9 mouse cellular contexts compared by ENCODE assay signal in genomic region chr16:63872313-63872712, GRCm38 (mm10). TPM values are rescaled to one million over a fixed set of nuclear protein-coding genes. Genes with fewer than 3 reads are reported as not detected.
DNase-seq lines count a peak whose midpoint lies in the region; ATAC-seq and TF ChIP-seq lines count a peak whose summit lies in the region.
"Had no signal": no experiment of that assay in that cellular context is flagged by ENCODE, and none has a peak within 500 bp of the region (broad histone marks: within the 10 kb centered on the region; RNA-seq: fewer than 3 reads in every experiment).

No protein-coding gene starts in this region.

- no peak overlapping the region for H3K4me2 ChIP-seq in limb, embryonic 11.5 days (ENCODE audit: low read depth, severe bottlenecking)
- H3K4me2 ChIP-seq: liver, embryonic 15.5 days had no signal

- H3K27me3 ChIP-seq in limb, embryonic 11.5 days (ENCODE audit: control insufficient read depth, insufficient read depth, low read length), result no peaks in the 10 kb centered on the region; the same call in 1 of the 2 replicates
- H3K27me3 ChIP-seq: liver, embryonic 15.5 days had no signal

- H3K27ac ChIP-seq in ES-E14 (ENCODE audit: insufficient read depth, low read depth, low read length, poor library complexity, severe bottlenecking), result no peak overlapping the region
- H3K27ac ChIP-seq in limb, embryonic 11.5 days (replicated peaks; ENCODE audit: low read depth, low read length), result no peak overlapping the region
- H3K27ac ChIP-seq: liver, embryonic 15.5 days had no signal

- H3K4me1 ChIP-seq in ES-E14 (ENCODE audit: control insufficient read depth in 2 of 2, insufficient read depth in 2 of 2, low read length in 2 of 2, poor library complexity in 1 of 2), result no peaks in the 10 kb centered on the region
- H3K4me1 ChIP-seq in limb, embryonic 11.5 days (ENCODE audit: control insufficient read depth, insufficient read depth, low read length), result no peaks in the 10 kb centered on the region
- H3K4me1 ChIP-seq: liver, embryonic 15.5 days had no signal

- H3K9ac ChIP-seq in ES-E14 (ENCODE audit: insufficient read depth, low read depth, low read length, poor library complexity, severe bottlenecking), result no peak overlapping the region
- no peak overlapping the region for H3K9ac ChIP-seq in limb, embryonic 11.5 days (ENCODE audit: low read length)
- H3K9ac ChIP-seq: liver, embryonic 15.5 days had no signal

- 13% methylated on average over 7 of the region's 7 CpGs for WGBS in limb, embryonic 11.5 days

- no peaks in the 10 kb centered on the region for H3K36me3 ChIP-seq in ES-E14 (ENCODE audit: control insufficient read depth, insufficient read depth, low read length, poor library complexity, severe bottlenecking)
- no peaks in the 10 kb centered on the region for H3K36me3 ChIP-seq in limb, embryonic 11.5 days (ENCODE audit: control insufficient read depth, insufficient read depth, low read length)
- H3K36me3 ChIP-seq: liver, embryonic 15.5 days had no signal

- no peaks in the 10 kb centered on the region for H3K9me3 ChIP-seq in ES-E14 (ENCODE audit: control insufficient read depth, insufficient read depth, low read depth, low read length)
- no peaks in the 10 kb centered on the region for H3K9me3 ChIP-seq in limb, embryonic 11.5 days (ENCODE audit: control insufficient read depth, low read length)
- H3K9me3 ChIP-seq: liver, embryonic 15.5 days had no signal

- H3K4me3 ChIP-seq in ES-E14 (ENCODE audit: insufficient read depth in 1 of 2, low read depth in 1 of 2, low read length in 2 of 2, poor library complexity in 1 of 2, severe bottlenecking in 1 of 2), result no peak overlapping the region
- H3K4me3 ChIP-seq in limb, embryonic 11.5 days (ENCODE audit: low read depth, low read length), result no peak overlapping the region
- H3K4me3 ChIP-seq: liver, embryonic 15.5 days had no signal

- DNase-seq in kidney, adult 9 months, result peak; percentile 24
- DNase-seq in kidney, adult 18-20 months, result no peak
- DNase-seq in 416B (ENCODE audit: low read depth), result peak; percentile 36
- peak; percentile 38 for DNase-seq in ES-E14 (ENCODE audit: low read depth, low spot score)
- DNase-seq in cerebellum, adult 9-11 months, result peak; percentile 40
- peak; percentile 62 for DNase-seq in limb, embryonic 11.5 days (ENCODE audit: low spot score)
- DNase-seq in testis, postnatal 14 days (ENCODE audit: low spot score), result peak; percentile 25
- no peak for DNase-seq in layer of hippocampus, adult 11-12 months (ENCODE audit: low spot score)

- ATAC-seq in limb, embryonic 11.5 days (ENCODE audit: insufficient number of reproducible peaks, low FRiP score, low TSS enrichment, low read depth), result no peak

- in situ Hi-C loops in ES-E14 (cut with MboI; ENCODE audit: low sequenced_read_pairs in 2 of 2, unreplicated experiment in 2 of 2), result loop anchor here in 1 of 2 experiments (25.0 kb wide), 1 partner anchor 865 kb away; no protein-coding TSS in a partner anchor

TF ChIP-seq in ES-E14, 5 proteins besides CTCF, POLR2A, EP300 and RAD21:
- TF ChIP-seq CHD2 (IDR thresholded peaks at IDR 0.05; ENCODE audit: low read depth, low read length) (no peak), HCFC1 (IDR thresholded peaks at IDR 0.05; ENCODE audit: borderline replicate concordance, insufficient read depth, low read length) (no peak), ZC3H11A (IDR thresholded peaks at IDR 0.05; ENCODE audit: borderline replicate concordance, low read depth, low read length) (no peak), ZNF384 (IDR thresholded peaks at IDR 0.05; ENCODE audit: low read depth, low read length) (no peak)
TF ChIP-seq in ES-E14: peak in this region for 0.

RNA-seq across cellular contexts. Expression of gene Epha3, which starts 8.3 kb away (rescaled TPM):
- total RNA-seq in ES-E14 (2012; rRNA removed), result 0.16 and 0.18 TPM in 2 replicates
- polyA plus RNA-seq in limb, embryonic 11.5 days (2014; fragmentation: Nextera tagmentation; extraction: Ambion mirVana), result 16.8 and 22.6 TPM in 2 replicates

Comparison
In these comparisons a context has a peak if more than half of its experiments do, and no peak if none do; other contexts are left out.
1. DNase-seq: peak in kidney, adult 9 months (single experiment), 416B (single experiment), ES-E14 (single experiment), cerebellum, adult 9-11 months (single experiment), limb, embryonic 11.5 days (single experiment) and testis, postnatal 14 days (single experiment); none in kidney, adult 18-20 months (single experiment) and layer of hippocampus, adult 11-12 months (single experiment).